Mouse (Mus musculus): Measurements from ENCODE around the gene Antxrl.

Gene Antxrl

DNA sequence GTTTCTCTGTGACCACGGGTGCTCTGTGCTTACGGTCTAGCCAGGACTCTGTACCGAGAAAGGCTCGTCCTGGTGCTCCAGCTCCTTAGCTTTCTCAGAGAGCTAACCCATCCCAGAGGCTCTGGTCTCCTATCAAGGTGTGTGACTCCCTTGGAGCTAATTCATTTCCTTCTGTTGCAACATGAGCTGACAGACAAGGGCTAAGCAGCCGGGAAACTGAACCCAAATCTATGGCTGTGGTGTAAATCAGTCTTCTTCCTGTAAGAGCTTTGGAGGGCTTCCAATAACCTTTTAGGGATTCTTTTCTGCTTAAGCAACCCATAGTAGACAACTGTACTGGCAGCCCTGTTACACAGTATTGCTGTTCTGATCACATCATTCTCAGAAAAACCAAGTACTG is 50.1 kb downstream of the Antxrl start, which contains the start of gene A630023A22Rik:
A630023A22Rik (minus strand) TSS at position 154 of the 400 bp plus-strand sequence.
- no peak for DNase-seq (ENCODE audit: extremely low read depth, insufficient read length, low spot score)

DNA sequence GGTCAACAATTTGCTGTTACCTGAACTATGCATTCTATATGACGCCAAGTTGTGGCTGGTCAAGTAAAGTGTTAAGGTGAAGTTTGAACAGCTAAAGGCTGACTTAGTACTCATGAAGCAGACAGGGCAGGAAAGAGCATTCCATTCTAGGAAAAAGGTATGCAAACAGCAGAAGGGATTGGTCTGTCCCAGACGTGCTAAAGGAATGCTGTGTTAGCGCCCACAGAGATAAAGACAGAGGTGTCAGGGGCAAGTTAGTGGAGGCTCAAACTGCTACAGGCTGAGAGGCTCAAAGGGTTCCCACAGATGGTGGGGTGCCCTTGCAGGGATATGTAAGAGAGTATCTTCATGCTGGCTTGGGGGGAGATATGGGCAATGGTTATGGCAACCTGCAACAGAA is 51.3 kb downstream of the Antxrl start:
- no peak for DNase-seq (ENCODE audit: extremely low read depth, insufficient read length, low spot score)

DNA sequence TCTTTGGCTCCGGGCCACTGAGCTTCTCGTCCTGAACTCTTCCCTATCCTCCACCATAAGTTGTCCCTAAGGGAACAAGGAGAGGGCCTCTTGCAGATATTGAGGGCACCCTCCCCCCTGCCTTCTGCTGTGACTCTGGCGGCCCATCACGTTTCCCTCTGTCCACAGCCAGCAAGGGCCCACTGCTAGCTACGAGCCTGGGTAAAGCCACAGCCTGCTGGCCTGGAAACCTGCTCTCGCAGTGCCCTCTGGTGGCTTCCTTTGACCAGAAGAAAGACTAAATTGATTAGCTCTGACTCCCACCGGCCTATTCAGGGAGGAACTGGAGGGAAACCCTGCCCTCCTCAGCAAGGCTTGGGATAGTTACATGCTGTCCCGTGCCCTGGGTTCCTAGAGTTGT is 52.4 kb downstream of the Antxrl start:
- peak; percentile 59 for DNase-seq (ENCODE audit: extremely low read depth, insufficient read length, low spot score)

DNA sequence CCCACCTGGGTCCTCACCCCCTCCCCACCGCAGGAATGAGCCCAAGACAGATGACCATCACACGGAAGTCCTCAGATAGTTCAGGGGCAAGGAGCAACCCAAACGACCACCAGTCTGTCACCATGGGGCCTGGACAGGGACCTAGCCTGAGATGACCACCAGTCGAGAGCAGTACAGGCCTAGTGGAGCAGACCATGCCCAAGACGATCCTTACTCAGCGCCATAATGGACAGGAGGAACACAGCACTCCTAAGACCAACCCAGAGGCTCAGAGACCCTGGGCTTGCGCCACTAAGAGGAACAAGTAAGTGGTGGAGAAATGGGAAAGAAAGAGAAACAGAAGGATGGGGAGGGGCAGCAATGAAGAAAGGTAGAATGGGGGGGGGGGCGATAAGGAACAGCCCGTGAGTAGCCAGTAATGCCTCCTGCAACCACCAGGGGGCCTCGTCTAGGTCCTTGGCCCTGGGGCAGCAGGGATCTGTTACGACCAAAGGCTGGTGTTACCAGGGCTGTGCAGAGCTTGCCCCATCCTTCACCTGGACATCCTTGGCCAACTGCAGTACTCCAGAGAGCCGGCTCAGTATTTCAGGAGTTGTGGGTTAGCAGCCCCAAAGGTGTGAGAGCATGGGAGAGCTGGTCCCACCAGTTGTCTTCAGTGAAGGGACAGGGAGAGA is 54.0 kb downstream of the Antxrl start:
- no peak for DNase-seq (ENCODE audit: extremely low read depth, insufficient read length, low spot score)

DNA sequence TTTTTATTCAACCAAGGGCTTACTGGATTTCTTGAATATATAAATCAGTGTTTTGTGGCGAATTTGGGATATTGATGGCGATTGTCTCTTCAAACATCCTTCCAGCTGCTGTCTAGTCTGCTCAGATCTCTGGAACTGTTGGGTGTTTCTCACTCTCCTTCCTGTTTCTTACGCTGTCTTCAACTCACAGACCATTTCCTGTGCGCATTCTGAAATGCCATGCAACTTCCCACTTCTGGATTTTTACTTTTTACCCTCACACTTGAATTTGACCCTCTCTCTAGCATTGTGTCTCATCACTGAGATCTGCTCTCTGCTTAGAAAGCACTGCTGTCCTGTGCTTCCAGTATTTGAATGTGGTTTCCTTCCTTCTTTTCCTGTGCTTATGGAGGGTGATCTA is 55.1 kb downstream of the Antxrl start:
- DNase-seq (ENCODE audit: extremely low read depth, insufficient read length, low spot score): no peak

DNA sequence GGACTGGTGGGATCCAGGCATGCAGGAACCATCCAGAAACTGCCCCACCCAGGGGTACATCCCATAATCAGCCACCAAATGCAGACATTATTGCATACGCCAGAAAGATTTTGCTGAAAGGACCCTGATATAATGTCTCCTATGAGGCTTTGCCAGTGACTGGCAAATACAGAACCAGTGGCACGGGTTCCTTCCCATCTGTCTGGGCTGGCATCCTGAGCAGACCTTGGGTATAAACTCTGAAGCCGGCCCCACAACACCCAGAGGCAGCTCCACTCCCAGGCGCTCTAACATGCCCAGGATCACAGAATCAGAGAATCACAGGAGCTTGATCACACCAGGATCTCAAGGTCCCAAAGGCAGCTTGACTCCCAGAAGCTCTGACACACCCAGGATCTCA is 61.8 kb downstream of the Antxrl start:
- no peak for DNase-seq (ENCODE audit: extremely low read depth, insufficient read length, low spot score)

DNA sequence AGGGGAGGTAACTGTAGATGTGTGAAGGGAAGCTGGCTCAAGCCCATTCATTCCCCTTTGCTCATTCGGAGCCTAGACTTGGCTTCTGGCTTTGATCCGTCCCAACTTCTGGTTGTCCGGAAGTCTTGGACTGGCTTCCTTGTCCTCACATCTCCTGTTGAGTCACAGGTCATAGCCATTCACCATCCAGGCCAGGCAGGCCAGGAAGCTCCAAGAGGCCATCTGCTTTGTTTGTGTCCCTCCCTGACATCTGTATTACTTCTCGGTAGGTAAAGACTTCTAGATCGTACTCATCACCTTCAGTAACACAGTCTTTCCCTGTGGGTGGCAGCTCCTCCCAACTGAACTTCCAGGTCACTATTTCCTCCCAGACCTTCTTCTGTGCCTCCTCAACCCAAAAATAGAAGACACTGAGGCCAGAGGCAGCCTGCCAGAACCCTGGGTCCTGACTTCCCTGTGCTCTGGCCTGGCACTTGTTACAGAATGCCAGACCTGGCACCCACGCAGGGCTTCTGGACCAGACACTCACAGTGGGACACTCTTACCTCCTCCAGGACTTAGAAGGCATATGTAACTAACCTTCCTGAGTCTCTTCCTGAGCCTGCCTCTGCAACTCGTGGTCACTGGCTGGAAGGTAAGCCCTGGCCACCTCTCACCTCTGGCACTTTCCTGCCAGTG is 66.7 kb downstream of the Antxrl start:
- no peak for DNase-seq (ENCODE audit: extremely low read depth, insufficient read length, low spot score)

DNA sequence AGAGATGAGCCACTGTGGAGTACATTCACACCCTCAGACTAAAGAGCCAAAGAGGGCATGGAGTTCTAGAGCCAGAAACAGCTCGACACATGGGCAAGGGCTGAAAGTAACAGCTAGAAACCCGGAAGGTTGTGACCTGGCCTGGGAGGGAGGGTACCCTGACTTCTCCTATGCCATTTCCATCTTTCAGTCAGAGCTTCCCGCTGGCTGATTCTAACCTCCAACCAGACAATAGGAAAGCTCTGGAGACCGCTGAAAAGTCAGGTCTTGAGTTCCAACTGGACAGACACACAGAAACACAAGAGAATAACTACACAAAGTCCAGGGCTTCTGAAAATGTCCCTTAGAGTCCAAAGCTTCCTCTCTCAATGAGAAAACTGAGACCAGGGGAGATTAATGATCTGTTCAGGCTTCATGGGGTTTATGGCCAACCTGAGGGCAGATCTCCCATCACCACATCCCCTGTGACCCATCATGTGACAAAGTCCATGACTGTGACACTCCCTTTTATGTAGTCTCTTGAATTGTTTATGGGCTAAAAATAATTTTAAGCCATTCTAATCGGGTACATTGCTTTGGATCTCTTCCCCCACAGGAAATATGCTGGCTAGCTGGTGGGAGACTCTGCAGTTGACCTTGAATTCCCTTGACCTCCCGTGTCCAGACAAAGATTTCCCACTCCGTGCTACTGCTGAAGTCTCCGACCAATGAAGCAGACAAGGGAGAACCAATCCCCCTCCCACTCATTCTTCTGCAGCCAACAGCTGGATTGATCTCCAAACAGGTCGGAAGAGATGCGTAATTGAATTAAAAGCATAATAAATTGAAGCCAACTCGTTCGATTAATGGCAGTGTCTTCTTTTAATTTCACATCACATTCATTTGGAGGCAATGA is 67.8 kb downstream of the Antxrl start:
- no peak for DNase-seq (ENCODE audit: extremely low read depth, insufficient read length, low spot score)

DNA sequence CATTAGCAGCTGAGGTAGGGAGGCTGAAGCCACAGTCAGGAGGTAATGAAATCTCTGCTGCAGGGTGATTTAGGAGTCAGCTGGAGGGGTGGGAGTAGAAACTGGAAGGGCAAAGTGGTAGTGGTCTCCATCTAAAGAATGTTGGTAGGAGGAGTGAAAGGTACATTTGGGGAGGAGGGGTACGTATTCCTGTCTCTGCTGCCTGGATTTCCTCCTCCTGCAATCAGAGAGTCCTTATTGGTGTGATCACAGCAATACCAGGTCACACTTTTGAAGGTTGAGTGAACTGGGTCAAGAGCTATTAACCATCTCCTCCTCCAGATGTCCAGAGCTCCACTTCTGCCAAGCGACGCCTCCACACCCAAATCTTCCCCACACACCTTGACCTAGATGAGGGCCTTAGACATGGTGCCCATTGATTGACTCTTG is 68.4 kb downstream of the Antxrl start:
- no peak for DNase-seq (ENCODE audit: extremely low read depth, insufficient read length, low spot score)

DNA sequence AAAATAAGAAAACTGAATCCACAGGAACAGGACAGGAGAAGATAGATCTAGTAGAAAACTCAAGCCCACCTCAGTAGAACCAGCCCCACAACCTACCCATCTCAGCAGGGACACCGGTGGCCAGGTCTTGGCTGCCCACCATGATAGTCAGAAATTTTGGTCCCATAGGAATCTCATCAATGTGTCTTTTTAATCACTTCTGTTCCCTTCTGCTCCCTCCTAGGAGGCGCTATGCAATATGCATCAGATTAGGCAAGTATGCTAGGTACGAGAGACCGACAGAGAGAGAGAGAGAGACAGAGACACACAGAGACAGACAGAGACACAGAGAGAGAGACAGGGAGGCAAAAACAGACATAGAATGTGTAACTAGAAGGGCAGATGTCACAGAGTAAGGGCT is 69.2 kb downstream of the Antxrl start:
- DNase-seq (ENCODE audit: extremely low read depth, insufficient read length, low spot score): no peak

All from 3134 (cell line).